Mouse (Mus musculus) megakaryocyte, adult 5-6 weeks (primary cell): Measurements from ENCODE around the gene Dcaf5. TPM values are rescaled to one million over a fixed set of nuclear protein-coding genes. Genes with fewer than 3 reads are reported as not detected.
A peak's percentile ranks its signal among the peaks of the same experiment; 100 is the strongest.

ENCODE experiments used
- ATAC-seq: 2 replicates; pipeline ENCODE4 v1.8.0; 2016; ENCODE audit warnings: mild to moderate bottlenecking, inconsistent platforms; ENCODE audit not compliant: poor library complexity, severe bottlenecking
- total RNA-seq, 2 experiments: library from RNA; stranded (forward) in 1 of 2; stranded (reverse) in 1 of 2; fragments of 153-499, 151-499 nt in 1 of 2; fragments of 221-1000, 200-1000 nt in 1 of 2; gene quantifications; 2 replicates each; pipeline versions ENCODE4 v1.2.3 to v1.2.4; 2015 to 2017

The Dcaf5 gene
- total RNA-seq, 2 experiments from 2014 or later = 8.5 to 15.4 TPM

GRCm38 (mm10) chr12:80360321-80360720 is 76.1 kb downstream of the Dcaf5 start:
- ATAC-seq = peak; percentile 40

GRCm38 (mm10) chr12:80344777-80345231 is 91.6 kb downstream of the Dcaf5 start:
- ATAC-seq = no peak

GRCm38 (mm10) chr12:80340936-80341335 is 95.5 kb downstream of the Dcaf5 start:
- ATAC-seq = no peak

GRCm38 (mm10) chr12:80334162-80334561 is 102.2 kb downstream of the Dcaf5 start:
- no peak for ATAC-seq

GRCm38 (mm10) chr12:80331634-80332033 is 104.8 kb downstream of the Dcaf5 start:
- ATAC-seq = peak; percentile 91

GRCm38 (mm10) chr12:80330819-80331218 is 105.6 kb downstream of the Dcaf5 start:
- ATAC-seq = no peak

- no peak for ATAC-seq
Observed at GRCm38 (mm10) chr12:80329641-80330040, 106.8 kb downstream of the Dcaf5 start.

GRCm38 (mm10) chr12:80326047-80326446 is 110.4 kb downstream of the Dcaf5 start:
- peak; percentile 75 for ATAC-seq

- no peak for ATAC-seq
Observed at GRCm38 (mm10) chr12:80324785-80325131, 111.6 kb downstream of the Dcaf5 start.

- ATAC-seq = no peak
Observed at GRCm38 (mm10) chr12:80324051-80324784, 112.2 kb downstream of the Dcaf5 start.

- no peak for ATAC-seq
Observed at GRCm38 (mm10) chr12:80323371-80324050, 112.9 kb downstream of the Dcaf5 start.

- no peak for ATAC-seq
Observed at GRCm38 (mm10) chr12:80322494-80322893, 113.9 kb downstream of the Dcaf5 start.

GRCm38 (mm10) chr12:80319062-80319461 is 117.3 kb downstream of the Dcaf5 start:
- no peak for ATAC-seq

- ATAC-seq = no peak
Observed at GRCm38 (mm10) chr12:80315321-80315720, 121.1 kb downstream of the Dcaf5 start.

GRCm38 (mm10) chr12:80311959-80312669 is 124.3 kb downstream of the Dcaf5 start:
- no peak for ATAC-seq

- ATAC-seq = no peak
Observed at GRCm38 (mm10) chr12:80307556-80307955, 128.8 kb downstream of the Dcaf5 start.

GRCm38 (mm10) chr12:80304518-80304917 is 131.9 kb downstream of the Dcaf5 start:
- no peak for ATAC-seq

- no peak for ATAC-seq
Observed at GRCm38 (mm10) chr12:80300833-80301456, 135.5 kb downstream of the Dcaf5 start.

- no peak for ATAC-seq
Observed at GRCm38 (mm10) chr12:80298714-80299113, 137.7 kb downstream of the Dcaf5 start.

- ATAC-seq = no peak
Observed at GRCm38 (mm10) chr12:80291895-80292435, 144.4 kb downstream of the Dcaf5 start.

GRCm38 (mm10) chr12:80290964-80291363 is 145.4 kb downstream of the Dcaf5 start:
- ATAC-seq = no peak
